Mouse (Mus musculus) MEL (cell line): ENCODE measurements around the gene Olfr1393. TPM values are rescaled to one million over a fixed set of nuclear protein-coding genes. Genes with fewer than 3 reads are reported as not detected.

ENCODE experiments used
- DNase-seq: peaks from one replicate; pipeline ENCODE4 v3.0.0; 2011; ENCODE audit warnings: low read depth, low spot score
- H3K27ac ChIP-seq: 2 replicates; pipeline ENCODE4 v1.5.1; 2012; ENCODE audit warnings: low read depth, mild to moderate bottlenecking, control low read depth, low read length, moderate library complexity; ENCODE audit not compliant: control insufficient read depth
- H3K27me3 ChIP-seq, 2 experiments: fragments of 150-350 bp in 1 of 2; sonication (generic) in 1 of 2; 2 replicates each; pipeline ENCODE4 v1.6.1; 2012; ENCODE audit warnings: low read length in 2 of 2, mild to moderate bottlenecking in 2 of 2, improper control_type of control experiment in 1 of 2, moderate library complexity in 1 of 2; ENCODE audit not compliant: insufficient read depth in 2 of 2, control insufficient read depth in 1 of 2
- H3K36me3 ChIP-seq, 2 experiments: 2 replicates each; pipeline ENCODE4 v1.6.1; 2012 to 2014; ENCODE audit warnings: low read length in 2 of 2, improper control_type of control experiment in 1 of 2, inconsistent platforms in 1 of 2, mild to moderate bottlenecking in 1 of 2; ENCODE audit not compliant: insufficient read depth in 2 of 2, control insufficient read depth in 1 of 2
- H3K4me1 ChIP-seq, 2 experiments: fragments of 150-350 bp in 1 of 2; sonication (generic) in 1 of 2; 2 replicates each; pipeline ENCODE4 v1.6.1; 2012; ENCODE audit warnings: low read length in 2 of 2, improper control_type of control experiment in 1 of 2, mild to moderate bottlenecking in 1 of 2; ENCODE audit not compliant: insufficient read depth in 2 of 2, control insufficient read depth in 1 of 2
- H3K4me3 ChIP-seq, 2 experiments: fragments of 150-350 bp in 1 of 2; sonication (generic) in 1 of 2; 2 replicates each; pipeline ENCODE4 v1.5.1; 2012; ENCODE audit warnings: low read depth in 2 of 2, low read length in 2 of 2, mild to moderate bottlenecking in 2 of 2, moderate library complexity in 2 of 2, control low read depth in 1 of 2, improper control_type of control experiment in 1 of 2; ENCODE audit not compliant: control insufficient read depth in 1 of 2, insufficient read depth in 1 of 2
- H3K79me2 ChIP-seq: 2 replicates; pipeline ENCODE4 v1.6.1; 2012; ENCODE audit warnings: mild to moderate bottlenecking, low read length, moderate library complexity; ENCODE audit not compliant: control insufficient read depth, poor library complexity, insufficient read depth
- H3K9ac ChIP-seq: 2 replicates; pipeline ENCODE4 v1.6.1; 2012; ENCODE audit warnings: low read depth, mild to moderate bottlenecking, control low read depth, low read length, moderate library complexity; ENCODE audit not compliant: control insufficient read depth, poor library complexity, severe bottlenecking
- H3K9me3 ChIP-seq: fragments of 150-350 bp; sonication (generic); replicated peaks from 2 replicates; pipeline ENCODE4 v1.6.1; 2012; ENCODE audit warnings: mild to moderate bottlenecking, low read length, improper control_type of control experiment, moderate library complexity; ENCODE audit not compliant: insufficient read depth
- BHLHE40 ChIP-seq: IDR thresholded peaks from 2 replicates; pipeline ENCODE4 v1.6.1; 2012; ENCODE audit warnings: low read depth, mild to moderate bottlenecking, inconsistent platforms, low read length, improper control_type of control experiment, borderline replicate concordance
- CHD1 ChIP-seq: IDR thresholded peaks from 2 replicates; pipeline ENCODE4 v1.6.1; 2012; ENCODE audit warnings: low read depth, mild to moderate bottlenecking, inconsistent platforms, low read length, improper control_type of control experiment
- CHD2 ChIP-seq: IDR thresholded peaks from 2 replicates; pipeline ENCODE4 v1.6.1; 2011; ENCODE audit warnings: low read length, improper control_type of control experiment
- ELF1 ChIP-seq: IDR thresholded peaks from 2 replicates; pipeline ENCODE4 v1.6.1; 2014; ENCODE audit warnings: low read depth, mild to moderate bottlenecking, inconsistent platforms, low read length, improper control_type of control experiment, moderate library complexity
- EP300 ChIP-seq, 2 experiments: IDR thresholded peaks; 2 replicates each; pipeline ENCODE4 v1.6.1; 2011; ENCODE audit warnings: improper control_type of control experiment in 2 of 2, low read length in 2 of 2, low read depth in 1 of 2, mild to moderate bottlenecking in 1 of 2
- ETS1 ChIP-seq: IDR thresholded peaks from 2 replicates; pipeline ENCODE4 v1.6.1; 2012; ENCODE audit warnings: low read depth, mild to moderate bottlenecking, inconsistent platforms, low read length, improper control_type of control experiment, moderate library complexity
- GABPA ChIP-seq: IDR thresholded peaks from 2 replicates; pipeline ENCODE4 v1.6.1; 2012; ENCODE audit warnings: low read depth, mild to moderate bottlenecking, inconsistent platforms, low read length, improper control_type of control experiment, moderate library complexity
- HCFC1 ChIP-seq: IDR thresholded peaks from 2 replicates; pipeline ENCODE4 v1.6.1; 2012; ENCODE audit warnings: low read depth, mild to moderate bottlenecking, inconsistent platforms, low read length, improper control_type of control experiment, moderate library complexity
- KAT2A ChIP-seq: conservative IDR thresholded peaks from 2 replicates; pipeline ENCODE4 v1.6.1; 2012; ENCODE audit warnings: low read depth, low read length, improper control_type of control experiment, inconsistent platforms
- MEF2A ChIP-seq: IDR thresholded peaks from 2 replicates; pipeline ENCODE4 v1.6.1; 2014; ENCODE audit warnings: low read depth, mild to moderate bottlenecking, inconsistent platforms, low read length, improper control_type of control experiment; ENCODE audit not compliant: poor library complexity, insufficient replicate concordance, severe bottlenecking; ENCODE audit errors: extremely low read depth
- MYB ChIP-seq: IDR thresholded peaks from 2 replicates; pipeline ENCODE4 v1.6.1; 2011; ENCODE audit warnings: mild to moderate bottlenecking, low read depth, low read length, improper control_type of control experiment
- POLR2AphosphoS2 ChIP-seq: IDR thresholded peaks from 2 replicates; pipeline ENCODE4 v1.6.1; 2011; ENCODE audit warnings: low read length, improper control_type of control experiment
- RAD21 ChIP-seq: IDR thresholded peaks from 2 replicates; pipeline ENCODE4 v1.6.1; 2011; ENCODE audit warnings: mild to moderate bottlenecking, low read depth, low read length, improper control_type of control experiment
- UBTF ChIP-seq: IDR thresholded peaks from 2 replicates; pipeline ENCODE4 v1.6.1; 2012; ENCODE audit warnings: low read depth, mild to moderate bottlenecking, inconsistent platforms, low read length, improper control_type of control experiment, moderate library complexity, borderline replicate concordance; ENCODE audit not compliant: insufficient read depth
- USF2 ChIP-seq, 2 experiments: IDR thresholded peaks; 2 replicates each; pipeline ENCODE4 v1.6.1; 2011 to 2012; ENCODE audit warnings: improper control_type of control experiment in 2 of 2, low read length in 2 of 2, borderline replicate concordance in 1 of 2, inconsistent platforms in 1 of 2, low read depth in 1 of 2, mild to moderate bottlenecking in 1 of 2; ENCODE audit not compliant: insufficient read depth in 1 of 2
- ZC3H11A ChIP-seq: IDR thresholded peaks from 2 replicates; pipeline ENCODE4 v1.6.1; 2012; ENCODE audit warnings: low read depth, mild to moderate bottlenecking, inconsistent platforms, low read length, improper control_type of control experiment
- ZKSCAN1 ChIP-seq: IDR thresholded peaks from 2 replicates; pipeline ENCODE4 v1.6.1; 2012; ENCODE audit warnings: low read depth, mild to moderate bottlenecking, inconsistent platforms, low read length, improper control_type of control experiment, moderate library complexity
- ZMIZ1 ChIP-seq: IDR thresholded peaks from 2 replicates; pipeline ENCODE4 v1.6.1; 2012; ENCODE audit warnings: low read depth, mild to moderate bottlenecking, inconsistent platforms, low read length, improper control_type of control experiment, moderate library complexity
- polyA plus RNA-seq, 2 experiments: library from polyadenylated mRNA; stranded (reverse) in 1 of 2; unstranded in 1 of 2; fragments of >175 nt in 1 of 2; fragments of >200 nt in 1 of 2; gene quantifications; 2 replicates each; pipeline versions ENCODE4 v1.2.1 to v1.2.4; 2012; ENCODE audit warnings: low replicate concordance in 2 of 2, low read depth in 1 of 2; ENCODE audit not compliant: insufficient read length in 2 of 2, insufficient read depth in 1 of 2, missing spikeins in 1 of 2
- total RNA-seq: library from RNA; depleted of rRNA; stranded (reverse); fragments of 300-350 nt; gene quantifications from 2 replicates; pipeline ENCODE4 v1.2.3, GENCODE M21; 2012

Olfr1393 gene
- total and polyA plus RNA-seq, 3 experiments: not detected

GRCm38 (mm10) chr11:49322442-49322841 lies 44.3 kb downstream of the Olfr1393 start, which contains the start of gene Olfr1391:
Olfr1391 (plus strand) TSS chr11:49322742.
- Histone ChIP-seq H3K9me3 (no peaks in the 10 kb centered on the region), H3K4me1 (no peaks in the 10 kb centered on the region), H3K27me3 (no peaks in the 10 kb centered on the region), H3K9ac (no peak within 1 kb of the TSS), H3K79me2 (no peaks in the 10 kb centered on the region), H3K27ac (no peak within 1 kb of the TSS), H3K36me3 (no peaks in the 10 kb centered on the region)
- DNase-seq: no peak
- TF ChIP-seq POLR2AphosphoS2 (no peak), ELF1 (no peak), ZMIZ1 (no peak), ETS1 (no peak), CHD2 (no peak), USF2 (IDR thresholded peaks at IDR 0.05; ENCODE audit: borderline replicate concordance in 1 of 2, insufficient read depth in 1 of 2, low read depth in 1 of 2, low read length in 2 of 2) (no peak), MYB (no peak), ZC3H11A (no peak), KAT2A (no peak), GABPA (no peak), EP300 (IDR thresholded peaks at IDR 0.05; ENCODE audit: low read depth in 1 of 2, low read length in 2 of 2) (no peak), CHD1 (no peak)
- TF ChIP-seq, all 39 proteins: peak for 0
- H3K4me3 ChIP-seq: no peak within 1 kb of the TSS

- H3K27ac ChIP-seq: no peak overlapping the region
- no peaks in the 10 kb centered on the region for H3K36me3 ChIP-seq
- H3K9me3 ChIP-seq: no peaks in the 10 kb centered on the region
- TF ChIP-seq UBTF (no peak), USF2 (IDR thresholded peaks at IDR 0.05; ENCODE audit: borderline replicate concordance in 1 of 2, insufficient read depth in 1 of 2, low read depth in 1 of 2, low read length in 2 of 2) (no peak), RAD21 (no peak), MEF2A (no peak), BHLHE40 (no peak), ZKSCAN1 (no peak), HCFC1 (no peak)
- TF ChIP-seq, all 39 proteins: peak for 0
- Histone ChIP-seq H3K4me3 (no peak overlapping the region), H3K4me1 (no peaks in the 10 kb centered on the region), H3K27me3 (no peaks in the 10 kb centered on the region), H3K9ac (no peak overlapping the region), H3K79me2 (no peaks in the 10 kb centered on the region)
- DNase-seq: no peak
Measured at GRCm38 (mm10) chr11:49326726-49327125, 48.6 kb downstream of the Olfr1393 start.
